Mouse (Mus musculus): ENCODE measurements around the gene Cpne5. TPM values are rescaled to one million over a fixed set of nuclear protein-coding genes. Genes with fewer than 3 reads are reported as not detected.

Cpne5 gene
- polyA plus RNA-seq, 1 experiment from 2014 or later, result 17.2 TPM

- whole genome bisulfite sequencing, result 72% methylated on average over 8 of the region's 8 CpGs
- H3K27me3 ChIP-seq (replicated peaks; ENCODE audit: control insufficient read depth, insufficient read depth, low read length), result no peaks in the 10 kb centered on the region
- no peak overlapping the region for H3K9ac ChIP-seq (ENCODE audit: low read length)
- no peaks in the 10 kb centered on the region for H3K36me3 ChIP-seq (ENCODE audit: control insufficient read depth, insufficient read depth, low read length)
- H3K4me1 ChIP-seq (ENCODE audit: control insufficient read depth, insufficient read depth, low read length), result peaks cover 8% of the 10 kb centered on the region
- no peak overlapping the region for H3K4me3 ChIP-seq (ENCODE audit: low read depth, low read length)
- DNase-seq (ENCODE audit: low spot score) (no peak), ATAC-seq (no peak)
- H3K9me3 ChIP-seq (replicated peaks; ENCODE audit: control insufficient read depth, low read length), result no peaks in the 10 kb centered on the region
- H3K27ac ChIP-seq (ENCODE audit: low read depth, low read length), result no peak overlapping the region
- H3K4me2 ChIP-seq (ENCODE audit: low read length), result no peak overlapping the region
These were observed 64.8 kb downstream of the Cpne5 start for GRCm38 (mm10) chr17:29173165-29173564.

GRCm38 (mm10) chr17:29172062-29172461 is 65.9 kb downstream of the Cpne5 start:
- Histone ChIP-seq H3K27ac (ENCODE audit: low read depth, low read length) (no peak overlapping the region), H3K4me1 (ENCODE audit: control insufficient read depth, insufficient read depth, low read length) (peaks cover 8% of the 10 kb centered on the region), H3K9me3 (replicated peaks; ENCODE audit: control insufficient read depth, low read length) (no peaks in the 10 kb centered on the region), H3K36me3 (ENCODE audit: control insufficient read depth, insufficient read depth, low read length) (no peaks in the 10 kb centered on the region), H3K4me3 (ENCODE audit: low read depth, low read length) (no peak overlapping the region), H3K27me3 (replicated peaks; ENCODE audit: control insufficient read depth, insufficient read depth, low read length) (no peaks in the 10 kb centered on the region), H3K9ac (ENCODE audit: low read length) (no peak overlapping the region), H3K4me2 (ENCODE audit: low read length) (no peak overlapping the region)
- 61% methylated on average over 10 of the region's 10 CpGs for WGBS
- DNase-seq (ENCODE audit: low spot score) (no peak), ATAC-seq (no peak)

GRCm38 (mm10) chr17:29171001-29171772 is 66.8 kb downstream of the Cpne5 start:
- DNase-seq (ENCODE audit: low spot score) (peak; percentile 79), ATAC-seq (peak; percentile 70)
- Histone ChIP-seq H3K4me3 (ENCODE audit: low read depth, low read length) (no peak overlapping the region), H3K36me3 (ENCODE audit: control insufficient read depth, insufficient read depth, low read length) (no peaks in the 10 kb centered on the region), H3K27ac (ENCODE audit: low read depth, low read length) (no peak overlapping the region), H3K27me3 (replicated peaks; ENCODE audit: control insufficient read depth, insufficient read depth, low read length) (no peaks in the 10 kb centered on the region), H3K4me2 (ENCODE audit: low read length) (no peak overlapping the region), H3K9me3 (replicated peaks; ENCODE audit: control insufficient read depth, low read length) (no peaks in the 10 kb centered on the region), H3K9ac (ENCODE audit: low read length) (no peak overlapping the region), H3K4me1 (ENCODE audit: control insufficient read depth, insufficient read depth, low read length) (peaks cover under 1% of the 10 kb centered on the region; the same call in 1 of the 2 replicates)
- 29% methylated on average over 14 of the region's 14 CpGs for WGBS

- no peaks in the 10 kb centered on the region for H3K4me1 ChIP-seq (ENCODE audit: control insufficient read depth, insufficient read depth, low read length)
- no peak for DNase-seq (ENCODE audit: low spot score)
- H3K36me3 ChIP-seq (ENCODE audit: control insufficient read depth, insufficient read depth, low read length), result no peaks in the 10 kb centered on the region
- no peak overlapping the region for H3K9ac ChIP-seq (ENCODE audit: low read length)
- H3K27me3 ChIP-seq (replicated peaks; ENCODE audit: control insufficient read depth, insufficient read depth, low read length), result no peaks in the 10 kb centered on the region
- no peak overlapping the region for H3K4me2 ChIP-seq (ENCODE audit: low read length)
- H3K9me3 ChIP-seq (replicated peaks; ENCODE audit: control insufficient read depth, low read length), result no peaks in the 10 kb centered on the region
- H3K4me3 ChIP-seq (ENCODE audit: low read depth, low read length), result no peak overlapping the region
- ATAC-seq, result no peak
- WGBS, result 83% methylated on average over 14 of the region's 14 CpGs
- H3K27ac ChIP-seq (ENCODE audit: low read depth, low read length), result no peak overlapping the region
These were observed 67.5 kb downstream of the Cpne5 start for GRCm38 (mm10) chr17:29170431-29171000.

- H3K27me3 ChIP-seq (replicated peaks; ENCODE audit: control insufficient read depth, insufficient read depth, low read length), result no peaks in the 10 kb centered on the region
- DNase-seq (ENCODE audit: low spot score) (no peak), ATAC-seq (no peak)
- H3K4me2 ChIP-seq (ENCODE audit: low read length), result no peak overlapping the region
- no peak overlapping the region for H3K27ac ChIP-seq (ENCODE audit: low read depth, low read length)
- H3K9ac ChIP-seq (ENCODE audit: low read length), result no peak overlapping the region
- 78% methylated on average over 12 of the region's 12 CpGs for WGBS
- H3K36me3 ChIP-seq (ENCODE audit: control insufficient read depth, insufficient read depth, low read length), result no peaks in the 10 kb centered on the region
- H3K4me3 ChIP-seq (ENCODE audit: low read depth, low read length), result no peak overlapping the region
- H3K4me1 ChIP-seq (ENCODE audit: control insufficient read depth, insufficient read depth, low read length), result peaks cover 10% of the 10 kb centered on the region
- no peaks in the 10 kb centered on the region for H3K9me3 ChIP-seq (replicated peaks; ENCODE audit: control insufficient read depth, low read length)
These were observed 68.9 kb downstream of the Cpne5 start for GRCm38 (mm10) chr17:29168996-29169601.

- no peak for ATAC-seq
- DNase-seq (ENCODE audit: low spot score), result no peak
- Histone ChIP-seq H3K27ac (ENCODE audit: low read depth, low read length) (no peak overlapping the region), H3K36me3 (ENCODE audit: control insufficient read depth, insufficient read depth, low read length) (no peaks in the 10 kb centered on the region), H3K27me3 (replicated peaks; ENCODE audit: control insufficient read depth, insufficient read depth, low read length) (no peaks in the 10 kb centered on the region), H3K9ac (ENCODE audit: low read length) (no peak overlapping the region), H3K4me1 (ENCODE audit: control insufficient read depth, insufficient read depth, low read length) (peaks cover 10% of the 10 kb centered on the region), H3K4me2 (ENCODE audit: low read length) (no peak overlapping the region), H3K9me3 (replicated peaks; ENCODE audit: control insufficient read depth, low read length) (no peaks in the 10 kb centered on the region), H3K4me3 (ENCODE audit: low read depth, low read length) (no peak overlapping the region)
- WGBS, result 91% methylated on average over 4 of the region's 4 CpGs
These were observed 69.5 kb downstream of the Cpne5 start for GRCm38 (mm10) chr17:29168438-29168837.

GRCm38 (mm10) chr17:29167371-29167770 is 70.6 kb downstream of the Cpne5 start:
- Histone ChIP-seq H3K9me3 (replicated peaks; ENCODE audit: control insufficient read depth, low read length) (no peaks in the 10 kb centered on the region), H3K4me3 (ENCODE audit: low read depth, low read length) (no peak overlapping the region), H3K27me3 (replicated peaks; ENCODE audit: control insufficient read depth, insufficient read depth, low read length) (no peaks in the 10 kb centered on the region), H3K27ac (ENCODE audit: low read depth, low read length) (no peak overlapping the region), H3K4me1 (ENCODE audit: control insufficient read depth, insufficient read depth, low read length) (peaks cover 10% of the 10 kb centered on the region), H3K4me2 (ENCODE audit: low read length) (no peak overlapping the region), H3K36me3 (ENCODE audit: control insufficient read depth, insufficient read depth, low read length) (no peaks in the 10 kb centered on the region), H3K9ac (ENCODE audit: low read length) (no peak overlapping the region)
- ATAC-seq, result no peak
- DNase-seq (ENCODE audit: low spot score), result no peak
- WGBS, result 61% methylated on average over 6 of the region's 6 CpGs

GRCm38 (mm10) chr17:29165967-29166578 is 71.9 kb downstream of the Cpne5 start:
- no peak for DNase-seq (ENCODE audit: low spot score)
- Histone ChIP-seq H3K9ac (ENCODE audit: low read length) (0 out of 2 replicates have a peak overlapping the region, but pooled peaks have one; percentile 22), H3K4me2 (ENCODE audit: low read length) (no peak overlapping the region), H3K4me3 (ENCODE audit: low read depth, low read length) (no peak overlapping the region), H3K27ac (ENCODE audit: low read depth, low read length) (peak overlapping the region; percentile 70; the same call in 1 of the 2 replicates), H3K36me3 (ENCODE audit: control insufficient read depth, insufficient read depth, low read length) (no peaks in the 10 kb centered on the region), H3K4me1 (ENCODE audit: control insufficient read depth, insufficient read depth, low read length) (peaks cover 10% of the 10 kb centered on the region), H3K9me3 (replicated peaks; ENCODE audit: control insufficient read depth, low read length) (no peaks in the 10 kb centered on the region), H3K27me3 (replicated peaks; ENCODE audit: control insufficient read depth, insufficient read depth, low read length) (no peaks in the 10 kb centered on the region)
- WGBS, result 35% methylated on average over 8 of the region's 8 CpGs
- ATAC-seq, result 0 out of 2 replicates have a peak, but pooled peaks have one; percentile 4
